ENCODE assay signal across 8 mouse cellular contexts in genomic region chr1:193698603-193699266, GRCm38 (mm10).
DNase-seq lines count a peak whose midpoint lies in the region; ATAC-seq and TF ChIP-seq lines count a peak whose summit lies in the region.

No protein-coding gene starts in this region.

- TF ChIP-seq CTCF in G1E (IDR thresholded peaks at IDR 0.05; ENCODE audit: low read depth, low read length), result peak; percentile 62; the same call in 1 of the 2 replicates
- peak; percentile 89 for TF ChIP-seq CTCF in layer of hippocampus, adult 2 months (conservative IDR thresholded peaks at IDR 0.05)

- no peaks in the 10 kb centered on the region for H3K9me3 ChIP-seq in G1E (replicated peaks)
- H3K9me3 ChIP-seq in forebrain, embryonic 12.5 days, result no peaks in the 10 kb centered on the region
- no peaks in the 10 kb centered on the region for H3K9me3 ChIP-seq in hindbrain, embryonic 10.5 days
- no peaks in the 10 kb centered on the region for H3K9me3 ChIP-seq in lung, embryonic 15.5 days

- no peaks in the 10 kb centered on the region; the same call in 1 of the 2 replicates for H3K4me1 ChIP-seq in G1E (ENCODE audit: insufficient read depth, low read depth, low read length)
- H3K4me1 ChIP-seq in forebrain, embryonic 12.5 days, result peaks cover 14% of the 10 kb centered on the region
- H3K4me1 ChIP-seq in hindbrain, embryonic 10.5 days (replicated peaks), result peaks cover 16% of the 10 kb centered on the region
- 0 out of 2 replicates have a peak, but pooled peaks cover 3% of the 10 kb centered on the region for H3K4me1 ChIP-seq in lung, embryonic 15.5 days

- DNase-seq in G1E (ENCODE audit: low spot score), result peak; percentile 15
- DNase-seq in c-Kit-positive CD71-positive TER-119-positive erythroid progenitor cells, embryonic 14.5 days (ENCODE audit: low spot score), result peak; percentile 12
- DNase-seq in hindbrain, embryonic 10.5 days (ENCODE audit: low spot score), result peak; percentile 84
- peak; percentile 73 to 82 for DNase-seq in layer of hippocampus, adult 2 months (ENCODE audit: low spot score in 2 of 2)
- DNase-seq in ovary, postnatal 36 days (ENCODE audit: low spot score), result peak; percentile 76
- DNase-seq in urinary bladder, adult 2 months (ENCODE audit: low spot score), result peak; percentile 42

- no peak overlapping the region for H3K27ac ChIP-seq in forebrain, embryonic 12.5 days
- peak overlapping the region; percentile 43 for H3K27ac ChIP-seq in hindbrain, embryonic 10.5 days
- H3K27ac ChIP-seq in layer of hippocampus, adult 2 months, result no peak overlapping the region
- H3K27ac ChIP-seq in lung, embryonic 15.5 days, result no peak overlapping the region

- H3K4me3 ChIP-seq in G1E (ENCODE audit: low read depth, low read length), result no peak overlapping the region
- no peak overlapping the region for H3K4me3 ChIP-seq in forebrain, embryonic 12.5 days (replicated peaks)
- H3K4me3 ChIP-seq in hindbrain, embryonic 10.5 days, result no peak overlapping the region
- H3K4me3 ChIP-seq in layer of hippocampus, adult 2 months, result no peak overlapping the region
- no peak overlapping the region for H3K4me3 ChIP-seq in lung, embryonic 15.5 days

- H3K4me2 ChIP-seq in forebrain, embryonic 12.5 days, result no peak overlapping the region
- no peak overlapping the region for H3K4me2 ChIP-seq in lung, embryonic 15.5 days

- H3K9ac ChIP-seq in forebrain, embryonic 12.5 days, result no peak overlapping the region
- H3K9ac ChIP-seq in lung, embryonic 15.5 days, result no peak overlapping the region

- no peaks in the 10 kb centered on the region for H3K36me3 ChIP-seq in G1E (replicated peaks)
- no peaks in the 10 kb centered on the region for H3K36me3 ChIP-seq in forebrain, embryonic 12.5 days (replicated peaks)
- H3K36me3 ChIP-seq in hindbrain, embryonic 10.5 days, result no peaks in the 10 kb centered on the region
- no peaks in the 10 kb centered on the region for H3K36me3 ChIP-seq in lung, embryonic 15.5 days

- no peaks in the 10 kb centered on the region for H3K27me3 ChIP-seq in G1E (ENCODE audit: insufficient read depth, low read length)
- peaks cover 9% of the 10 kb centered on the region; the same call in 1 of the 2 replicates for H3K27me3 ChIP-seq in forebrain, embryonic 12.5 days
- peaks cover 15% of the 10 kb centered on the region for H3K27me3 ChIP-seq in hindbrain, embryonic 10.5 days (ENCODE audit: insufficient read depth, poor library complexity, severe bottlenecking)
- H3K27me3 ChIP-seq in lung, embryonic 15.5 days, result no peaks in the 10 kb centered on the region

- no peak for ATAC-seq in G1E (ENCODE audit: extremely low read depth, insufficient number of reproducible peaks, low FRiP score, poor library complexity, severe bottlenecking)
- peak; percentile 64 for ATAC-seq in forebrain, embryonic 12.5 days (ENCODE audit: low FRiP score)
- peak; percentile 59; the same call in 1 of the 2 replicates for ATAC-seq in lung, embryonic 15.5 days (ENCODE audit: borderline replicate concordance, extremely low read depth, low FRiP score, low TSS enrichment)

- 18% methylated on average over 7 of the region's 7 CpGs for WGBS in forebrain, embryonic 12.5 days
- WGBS in hindbrain, embryonic 10.5 days, result 18% methylated on average over 7 of the region's 7 CpGs
- WGBS in lung, embryonic 15.5 days, result 7% methylated on average over 7 of the region's 7 CpGs

Comparison
In these comparisons a context has a peak if more than half of its experiments do, and no peak if none do; other contexts are left out.
1. DNase-seq: peak in every context shown above with its lines; median percentile 84 in hindbrain, embryonic 10.5 days; 78 in layer of hippocampus, adult 2 months; 76 in ovary, postnatal 36 days; 42 in urinary bladder, adult 2 months; 15 in G1E; 12 in c-Kit-positive CD71-positive TER-119-positive erythroid progenitor cells, embryonic 14.5 days.